In the genomic region with DNA sequence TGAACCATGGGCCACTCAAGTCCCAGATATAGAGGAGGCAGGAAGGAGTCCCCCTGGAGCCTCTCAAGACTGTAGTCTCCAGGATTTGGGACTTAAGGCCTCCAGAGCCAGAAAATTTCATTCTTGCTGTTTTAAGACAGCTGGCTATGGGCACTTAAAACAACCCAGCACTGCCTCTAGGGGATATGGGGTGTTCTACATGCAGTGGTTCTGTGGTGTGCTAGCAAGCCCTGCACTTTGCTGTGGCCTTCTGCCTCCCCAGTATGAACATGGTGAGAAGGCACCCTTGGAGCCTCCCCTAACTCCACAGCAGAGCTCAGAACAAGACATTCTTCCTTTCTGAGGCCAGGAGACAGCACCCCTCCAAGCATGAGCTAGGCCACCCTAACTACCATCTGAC, we compare ENCODE assay signal across 4 mouse cellular contexts. TPM values are rescaled to one million over a fixed set of nuclear protein-coding genes. Genes with fewer than 3 reads are reported as not detected.
"Had no signal": no experiment of that assay in that cellular context is flagged by ENCODE, and none has a peak within 500 bp of the region (broad histone marks: within the 10 kb centered on the region; RNA-seq: fewer than 3 reads in every experiment).

No protein-coding gene starts in this region.

RNA-seq across cellular contexts. Expression of a gene that starts 12.8 kb away (rescaled TPM):
- total RNA-seq: gastrocnemius, adult 2 months; gastrocnemius, postnatal 25 days had no signal

RNA-seq across cellular contexts. Expression of a gene that starts 36.7 kb away (rescaled TPM):
- total RNA-seq: granulocyte monocyte progenitor cell, adult 5-6 weeks had no signal

RNA-seq across cellular contexts. Expression of a gene that starts 49.3 kb away (rescaled TPM):
- polyA plus RNA-seq: hindbrain, embryonic 12.5 days had no signal
